Mouse (Mus musculus) lung, postnatal 14 days (tissue): Measurements from ENCODE around the gene Emx2.

Experiments used
- DNase-seq: peaks from one replicate; pipeline ENCODE4 v3.0.0; 2021

The Emx2 gene

DNA sequence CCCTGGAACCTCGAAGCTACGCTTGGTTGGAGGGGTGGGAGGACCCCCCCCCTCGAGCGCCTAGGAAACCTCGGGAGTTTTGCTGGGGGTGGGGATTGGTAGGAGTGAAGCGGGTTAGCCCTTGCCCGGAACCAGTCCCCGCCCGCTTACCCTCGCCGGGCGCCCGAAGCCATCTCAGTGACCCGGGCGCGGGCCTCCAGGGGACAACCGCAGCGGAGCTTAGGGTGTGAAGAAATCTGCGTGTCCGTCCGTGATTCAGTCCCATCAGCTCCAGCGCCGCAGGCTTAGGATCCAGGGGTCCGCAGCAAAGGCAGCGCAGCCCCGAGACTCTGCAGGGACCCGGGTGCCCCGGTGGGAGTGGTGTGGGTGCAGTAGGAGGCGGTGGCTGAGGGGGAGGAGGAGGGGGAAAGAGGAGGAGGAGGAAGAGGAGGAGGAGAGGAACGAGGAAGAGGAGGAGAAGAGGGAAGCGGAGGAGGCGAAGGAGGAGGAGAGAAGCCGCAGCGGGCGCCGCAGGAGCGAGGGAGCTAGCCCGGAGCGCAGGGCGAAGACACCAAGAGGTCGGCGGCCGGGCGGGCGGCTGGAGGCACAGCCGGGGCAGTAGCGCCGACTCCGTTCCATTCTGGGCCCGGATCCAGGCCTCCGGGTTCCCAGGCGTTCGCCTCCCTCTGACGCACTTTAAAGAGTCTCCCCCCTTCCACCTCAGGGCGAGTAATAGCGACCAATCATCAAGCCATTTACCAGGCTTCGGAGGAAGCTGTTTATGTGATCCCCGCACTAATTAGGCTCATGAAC is at the start of gene Emx2:
TSS of gene Emx2 (plus strand) at position 422 of the 792 bp plus-strand sequence.
- no peak for DNase-seq

DNA sequence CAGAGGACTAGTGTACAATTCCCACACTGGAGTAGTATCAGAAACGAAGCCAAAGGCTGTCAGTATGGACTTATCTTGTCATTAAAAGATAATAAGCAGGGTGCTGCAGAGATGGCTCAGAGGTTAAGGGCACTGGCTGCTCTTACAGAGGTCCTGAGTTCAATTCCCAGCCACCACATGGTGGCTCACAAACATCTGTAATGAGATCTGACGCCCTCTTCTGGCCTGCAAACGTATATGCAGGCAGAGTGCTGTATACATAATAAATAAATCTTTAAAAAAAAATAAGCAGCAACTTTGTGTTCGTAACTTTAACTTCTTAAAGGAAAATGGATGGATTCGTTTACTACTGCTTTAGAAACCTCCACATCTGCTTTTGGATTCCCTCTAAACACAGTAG is 44.0 kb upstream of the Emx2 start:
- no peak for DNase-seq

DNA sequence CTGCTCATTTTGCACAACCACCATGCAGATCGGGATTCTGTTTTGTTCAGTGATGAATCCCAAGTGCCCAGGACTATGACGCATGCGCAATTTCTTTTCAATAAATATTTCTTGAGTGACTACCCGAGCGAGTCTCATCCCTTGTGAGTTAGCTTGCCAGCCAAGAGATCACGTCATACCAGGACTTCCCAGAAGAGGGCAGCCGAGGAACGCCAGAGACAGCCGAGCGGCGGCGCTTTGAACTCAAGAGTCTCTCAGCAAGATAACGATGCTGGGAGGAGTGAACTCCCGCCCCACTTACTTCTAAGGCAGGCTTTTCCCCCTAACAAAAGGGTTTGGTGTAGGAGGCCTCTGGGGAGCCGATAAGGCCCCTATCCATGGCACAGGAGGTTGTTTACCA is 40.1 kb upstream of the Emx2 start:
- peak; percentile 90 for DNase-seq

DNA sequence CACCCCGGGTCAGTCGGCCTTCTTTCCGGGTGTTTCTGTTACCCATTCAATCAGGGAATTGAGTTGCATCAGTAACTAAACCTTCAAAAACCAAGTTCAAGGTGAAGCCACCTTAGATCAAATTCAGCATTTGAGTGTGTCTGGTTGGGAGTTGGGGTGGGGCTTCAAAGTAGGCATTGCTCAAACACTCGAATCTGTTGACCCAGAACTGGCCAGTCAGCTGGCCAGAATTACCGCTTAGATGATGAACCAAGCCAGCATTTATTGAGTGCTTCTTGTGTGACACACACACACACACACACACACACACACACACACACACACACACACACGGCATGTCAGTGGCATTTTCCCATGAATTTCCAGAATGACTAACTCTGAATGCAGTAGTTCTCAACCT is 39.5 kb upstream of the Emx2 start:
- peak; percentile 9 for DNase-seq

DNA sequence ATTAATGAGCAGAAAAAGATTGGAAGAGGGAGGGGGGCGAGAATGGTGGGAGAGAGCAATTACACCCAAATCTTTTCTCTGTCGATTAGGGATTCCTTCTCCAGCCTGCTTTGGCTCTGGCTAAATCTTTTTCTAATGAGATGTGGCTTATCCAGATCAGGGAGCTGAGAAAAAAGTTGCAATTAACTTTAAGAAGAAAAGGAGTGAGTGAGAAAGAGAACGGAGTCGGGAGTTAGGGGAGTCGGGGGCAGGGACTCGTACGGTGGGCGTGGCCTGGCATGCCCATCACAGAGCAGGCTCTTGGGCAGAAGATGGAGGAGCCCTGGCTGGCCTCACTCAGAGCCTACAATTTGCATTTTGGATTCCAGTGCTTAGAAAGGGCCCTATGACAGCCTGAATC is 35.8 kb upstream of the Emx2 start:
- DNase-seq = no peak

DNA sequence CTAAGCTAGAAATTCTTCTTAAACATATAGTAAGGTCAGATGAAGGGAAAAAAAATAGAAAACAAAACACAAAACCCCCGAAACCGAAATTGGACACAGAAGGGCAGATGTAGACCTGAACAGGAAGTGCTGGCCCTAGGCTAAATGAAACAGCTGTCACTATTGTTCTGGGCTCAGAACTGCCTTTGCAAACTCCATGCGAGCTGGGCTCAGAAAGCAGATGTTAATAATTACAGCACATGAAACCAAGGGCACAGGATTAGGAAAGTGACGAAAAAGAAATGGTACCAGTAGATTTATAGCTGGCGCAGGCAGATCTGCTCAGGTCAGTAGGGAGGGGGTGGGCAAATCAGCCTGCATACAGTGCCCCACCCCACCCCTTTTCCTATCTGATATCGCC is 34.5 kb upstream of the Emx2 start:
- no peak for DNase-seq

DNA sequence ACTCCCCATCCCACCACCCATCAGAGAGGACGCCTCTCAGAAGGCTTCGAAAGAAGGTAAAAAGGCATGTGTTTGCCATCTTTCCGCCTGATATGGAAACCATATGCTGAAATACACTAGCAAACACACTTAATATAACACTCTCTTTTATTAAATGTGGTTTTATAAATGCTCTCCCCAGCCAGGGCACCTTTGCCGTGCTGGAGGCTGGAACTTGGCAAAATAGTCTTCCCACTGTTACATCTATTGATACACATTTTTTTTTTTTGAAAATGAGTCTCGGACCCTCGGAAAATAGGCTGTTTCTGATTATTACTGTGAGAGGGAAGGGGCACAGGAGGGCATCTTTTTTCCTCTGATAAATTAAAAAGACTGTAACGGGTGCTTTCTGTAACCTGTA is 33.2 kb upstream of the Emx2 start:
- DNase-seq = no peak

DNA sequence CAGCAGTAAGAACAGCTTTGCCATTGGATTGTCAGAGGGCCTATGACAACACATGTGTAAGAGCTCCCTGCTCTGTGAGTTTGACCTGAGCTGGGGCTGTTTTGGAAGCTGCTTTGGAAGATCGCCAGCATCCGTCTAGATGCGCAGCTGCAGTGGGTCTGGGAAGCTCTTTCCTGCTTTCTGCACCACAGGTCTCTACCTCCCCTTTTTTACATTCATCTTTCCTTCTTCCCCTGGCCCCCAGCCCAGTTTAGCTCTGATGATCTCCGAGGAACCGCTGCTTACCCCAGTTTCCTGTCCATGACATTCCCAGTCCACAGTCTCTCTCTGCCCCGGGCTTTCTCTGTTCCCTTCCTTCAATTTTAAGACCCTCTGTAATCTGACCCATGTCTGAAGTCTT is 25.9 kb upstream of the Emx2 start:
- DNase-seq = no peak

DNA sequence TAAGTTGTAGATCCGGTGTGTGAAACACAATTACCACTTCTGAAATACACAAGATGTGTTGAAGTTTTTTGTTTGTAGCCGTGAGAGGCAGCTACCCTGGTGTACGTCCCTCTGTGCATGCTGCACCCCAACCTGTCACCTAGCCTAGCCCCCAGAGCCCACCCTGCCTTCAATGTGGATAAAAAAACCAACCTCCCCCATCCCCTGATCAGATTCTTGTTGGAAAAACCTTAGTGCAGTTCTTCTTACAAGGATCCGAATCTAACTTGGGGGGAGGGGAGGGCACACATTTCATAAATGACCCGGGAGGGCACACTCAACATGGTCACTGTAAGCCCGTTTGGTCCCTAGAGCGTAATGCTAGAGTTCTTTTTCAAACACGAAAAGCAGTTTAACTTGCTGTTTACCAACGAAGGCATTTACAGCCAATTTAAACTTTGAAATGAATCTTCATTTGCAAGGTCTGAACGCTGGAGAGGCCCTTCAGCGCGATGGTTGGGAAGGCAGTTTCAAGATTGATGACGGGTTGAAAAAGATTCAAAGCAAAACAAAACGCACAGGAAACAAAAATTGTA is 7.5 kb upstream of the Emx2 start:
- no peak for DNase-seq

DNA sequence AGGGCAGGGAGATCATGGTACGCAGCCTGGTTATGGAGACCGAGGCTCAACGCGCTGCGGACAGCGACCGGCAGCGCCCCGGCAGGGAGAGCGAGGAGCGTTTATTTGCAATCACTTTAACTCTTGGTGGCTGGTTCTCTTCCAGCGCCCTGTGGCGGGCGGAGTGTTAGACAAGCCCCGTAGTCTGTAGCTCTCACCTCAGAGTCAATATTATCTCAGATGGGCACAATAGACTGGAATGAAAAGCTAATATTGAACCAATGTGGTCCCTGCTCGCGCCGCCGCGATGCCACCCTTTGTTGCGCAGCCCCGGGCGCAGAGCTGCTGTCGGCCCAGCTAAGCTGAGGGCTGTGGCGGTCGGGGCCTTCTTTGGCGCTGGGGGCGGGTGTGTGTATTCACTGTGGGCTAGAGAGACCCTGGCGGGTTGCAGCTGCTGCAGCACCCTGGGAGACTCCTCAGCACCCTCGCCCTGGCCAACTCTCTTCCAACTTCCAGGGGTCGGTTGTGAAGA is 6.7 kb upstream of the Emx2 start:
- no peak for DNase-seq

DNA sequence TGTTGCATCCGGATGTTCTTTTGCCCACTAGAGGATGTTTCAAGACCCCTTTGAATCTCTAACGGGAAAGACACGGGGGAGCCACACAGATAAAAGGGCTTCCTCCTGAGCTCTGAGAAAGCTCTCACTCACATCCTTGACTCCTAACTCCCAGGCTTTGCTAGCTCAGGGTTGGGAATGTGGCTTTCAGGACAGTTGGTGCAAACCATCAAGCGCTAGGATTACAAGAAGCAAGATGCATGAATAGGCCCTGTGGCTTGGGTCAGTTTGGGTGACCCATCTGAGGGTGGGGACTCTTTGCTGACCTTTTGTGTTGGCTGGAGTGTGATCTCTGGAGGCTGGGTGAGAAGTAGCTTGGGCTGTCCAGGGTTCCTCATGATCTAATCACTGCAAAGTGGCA is 5.9 kb upstream of the Emx2 start:
- DNase-seq = no peak

DNA sequence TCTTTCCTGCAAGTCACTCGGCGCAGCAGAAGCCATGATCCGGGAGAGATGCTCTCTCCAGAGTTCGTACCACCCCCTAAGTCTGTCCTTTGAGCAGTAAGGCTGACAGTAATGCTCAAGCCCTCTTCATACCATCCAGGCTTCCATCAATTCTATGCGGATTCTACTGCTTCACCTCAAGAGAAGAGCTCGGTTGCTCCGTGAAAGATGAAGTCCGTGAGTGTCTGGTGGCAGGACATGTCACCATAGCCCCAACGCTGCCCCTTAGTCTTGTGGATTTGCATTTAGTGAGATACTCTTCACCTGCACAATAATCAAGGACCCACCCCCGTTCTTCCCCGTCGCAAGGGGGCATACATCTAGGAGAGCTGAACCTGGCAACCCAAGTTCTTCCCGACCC is 4.6 kb upstream of the Emx2 start:
- no peak for DNase-seq

DNA sequence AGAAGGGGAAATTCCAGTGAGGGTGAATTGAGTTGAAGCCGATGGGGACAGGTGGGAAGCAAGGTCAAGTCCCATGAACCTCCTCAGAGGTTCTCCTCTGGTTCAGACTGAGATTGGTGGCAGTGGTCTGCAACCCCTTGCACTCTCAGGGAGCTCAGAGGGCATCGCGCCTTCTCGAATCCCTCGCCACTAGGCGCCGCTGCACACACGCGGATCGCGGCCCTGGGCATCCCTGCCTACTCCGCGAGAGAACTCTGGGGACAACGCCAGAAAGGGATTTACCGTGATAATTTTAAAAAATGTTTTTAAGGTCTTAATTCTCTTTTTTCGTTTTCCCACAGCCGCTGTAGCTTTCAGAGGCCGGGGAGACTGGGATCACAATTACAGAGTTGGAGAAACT is 4.0 kb upstream of the Emx2 start:
- peak; percentile 84 for DNase-seq

DNA sequence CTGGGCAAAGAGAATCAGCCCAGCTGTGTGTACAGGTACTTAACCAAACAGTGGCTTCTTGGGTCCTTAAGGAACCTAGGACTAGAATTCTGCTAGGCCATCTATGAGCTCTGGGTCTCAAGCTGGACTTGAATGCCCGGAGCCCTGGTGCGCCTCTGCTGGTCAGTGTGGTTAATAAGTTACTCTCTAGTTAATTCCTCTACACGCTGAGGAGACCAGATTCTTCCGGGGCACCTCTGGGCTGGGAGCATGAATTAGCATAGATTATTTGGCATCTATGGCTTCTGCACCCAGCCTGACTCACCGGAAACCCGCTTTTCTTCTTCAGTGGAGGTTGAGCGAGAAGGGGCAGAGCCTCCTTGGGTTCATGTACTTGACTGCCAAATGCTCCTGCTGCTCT is 2.5 kb upstream of the Emx2 start:
- peak; percentile 12 for DNase-seq

DNA sequence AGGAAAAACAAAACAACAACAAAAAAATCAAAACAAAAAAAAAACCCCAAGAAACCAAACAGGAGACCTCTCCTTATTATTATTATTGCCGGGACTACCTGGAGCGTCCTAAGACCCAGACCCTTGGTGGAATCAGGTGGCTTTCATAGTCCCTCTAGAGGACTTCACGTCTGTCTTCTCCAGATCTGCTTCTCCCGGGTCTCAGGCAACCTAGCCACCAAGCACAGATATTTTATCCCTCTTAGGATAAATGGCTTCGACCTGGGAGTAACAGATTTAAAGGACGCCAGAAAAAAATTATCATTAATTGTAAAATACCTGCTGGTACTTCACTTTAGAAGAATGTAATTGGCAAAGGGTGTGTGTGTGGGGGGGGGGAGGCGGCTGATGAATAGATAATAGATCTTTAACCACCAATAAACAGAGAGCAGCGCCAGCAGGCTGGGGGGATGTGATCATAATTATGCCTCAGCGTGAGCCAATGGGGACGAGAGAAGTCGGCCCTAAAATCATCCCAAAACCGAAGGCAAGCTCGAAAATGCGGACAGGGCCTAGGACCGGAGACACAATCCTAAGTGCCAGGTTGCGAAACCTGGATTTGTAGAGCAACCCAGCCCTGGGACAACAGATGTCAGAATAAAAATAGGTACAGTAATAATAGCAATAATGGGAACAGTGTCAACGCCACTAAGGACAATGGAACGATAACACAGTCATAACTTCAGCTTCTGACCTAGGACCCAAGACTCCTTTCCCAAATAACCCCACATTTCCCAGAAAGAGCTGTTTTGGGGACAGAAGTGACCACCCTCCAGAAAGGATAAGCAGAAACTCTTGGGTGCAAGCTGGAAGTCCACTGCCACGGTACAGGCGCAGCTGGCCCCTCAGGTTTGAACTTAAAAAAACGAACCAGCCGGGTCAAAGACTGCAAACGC is 894 bp upstream of the Emx2 start:
- DNase-seq = no peak

DNA sequence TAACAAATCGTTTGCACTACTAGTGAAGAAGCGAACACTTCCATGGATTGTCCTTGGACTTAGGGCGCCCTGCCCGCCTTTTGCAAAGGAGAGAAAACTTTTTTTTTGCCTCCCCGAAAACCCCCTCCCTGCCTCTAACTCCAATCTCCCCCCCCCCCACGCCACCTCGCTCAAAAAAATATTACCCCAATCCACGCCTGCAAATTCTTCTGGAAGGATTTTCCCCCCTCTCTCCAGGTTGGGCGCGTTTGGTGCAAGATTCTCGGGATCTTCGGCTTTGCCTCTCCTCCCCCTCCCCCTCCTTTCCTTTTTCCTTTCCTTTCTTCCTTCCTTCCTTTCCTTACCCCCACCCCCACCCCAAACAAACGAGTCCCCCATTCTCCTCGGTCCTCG is 567 bp downstream of the Emx2 start:
- no peak for DNase-seq

DNA sequence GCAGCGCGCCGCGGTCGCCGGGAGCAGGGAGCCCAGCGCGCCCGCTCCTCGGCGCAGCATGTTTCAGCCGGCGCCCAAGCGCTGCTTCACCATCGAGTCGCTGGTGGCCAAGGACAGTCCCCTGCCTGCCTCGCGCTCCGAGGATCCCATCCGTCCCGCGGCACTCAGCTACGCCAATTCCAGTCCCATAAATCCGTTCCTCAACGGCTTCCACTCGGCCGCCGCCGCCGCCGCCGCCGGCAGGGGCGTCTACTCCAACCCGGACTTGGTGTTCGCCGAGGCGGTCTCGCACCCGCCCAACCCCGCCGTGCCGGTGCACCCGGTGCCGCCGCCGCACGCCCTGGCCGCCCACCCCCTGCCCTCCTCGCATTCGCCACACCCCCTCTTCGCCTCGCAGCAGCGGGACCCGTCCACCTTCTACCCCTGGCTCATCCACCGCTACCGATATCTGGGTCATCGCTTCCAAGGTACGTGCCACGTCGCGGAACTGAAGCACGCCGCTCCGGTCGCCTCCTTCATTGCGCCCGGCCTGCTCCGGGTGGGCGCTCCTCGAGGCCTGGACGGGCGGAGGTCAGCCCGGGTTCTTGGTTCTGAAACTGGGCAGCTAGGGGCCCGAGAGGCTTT is 1.1 kb downstream of the Emx2 start:
- DNase-seq = no peak

DNA sequence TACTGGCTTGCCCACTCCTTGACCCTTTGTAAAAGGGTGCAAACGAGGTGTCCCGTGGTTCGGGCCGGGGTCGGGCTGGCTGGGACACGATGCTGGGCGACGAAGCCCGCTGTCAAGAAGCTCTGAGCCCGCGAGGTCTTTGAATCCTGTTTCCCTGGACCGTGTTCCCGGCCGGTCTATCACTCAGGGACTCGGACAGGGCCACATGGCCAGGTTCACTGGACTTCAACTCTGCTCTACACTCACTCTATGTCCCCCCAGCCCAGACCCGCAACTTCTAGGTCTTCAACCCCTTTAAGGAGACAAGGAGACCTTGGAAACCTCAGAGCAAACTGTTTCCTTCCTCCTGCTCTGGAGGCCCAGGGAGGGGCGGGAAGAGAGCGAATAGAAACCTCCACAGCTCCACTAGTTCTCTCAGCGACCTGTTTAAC is 1.7 kb downstream of the Emx2 start:
- no peak for DNase-seq

DNA sequence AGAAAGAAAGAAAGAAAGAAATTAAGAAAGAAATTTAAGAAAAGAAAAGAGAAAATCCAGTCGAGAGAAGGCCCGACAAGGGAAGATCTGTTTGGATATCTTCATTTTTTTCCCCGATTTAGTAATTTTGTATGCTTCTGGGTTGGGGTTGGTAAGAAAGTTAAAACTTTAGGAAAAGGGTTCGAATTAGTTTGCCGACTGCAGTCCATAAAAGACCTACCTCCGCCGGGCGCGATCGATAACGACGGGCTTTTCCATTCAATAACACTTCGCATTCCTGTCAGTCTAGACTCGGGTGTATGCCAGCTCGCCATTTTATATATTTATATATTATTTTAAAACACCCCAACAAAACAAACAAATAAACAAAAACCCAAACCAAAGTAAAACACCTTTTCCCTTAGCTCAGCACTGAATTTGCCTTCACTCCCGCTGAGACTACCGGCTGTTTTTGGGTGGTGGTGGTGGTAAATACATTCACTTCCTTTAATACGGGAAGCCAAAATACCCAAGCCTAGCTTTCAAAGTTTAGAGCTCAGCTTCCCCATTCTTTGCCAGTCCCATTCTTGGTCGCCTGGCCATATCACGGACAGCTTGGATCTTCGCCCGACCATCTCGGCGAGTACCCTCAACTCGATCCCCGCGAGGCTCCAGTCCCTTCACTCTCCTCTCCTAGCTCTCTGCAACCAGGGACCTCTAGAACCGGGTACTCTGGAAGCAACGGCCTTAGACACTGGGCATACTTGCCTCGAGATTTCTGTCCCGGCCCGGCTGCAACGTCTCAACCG is 2.4 kb downstream of the Emx2 start:
- DNase-seq = no peak

DNA sequence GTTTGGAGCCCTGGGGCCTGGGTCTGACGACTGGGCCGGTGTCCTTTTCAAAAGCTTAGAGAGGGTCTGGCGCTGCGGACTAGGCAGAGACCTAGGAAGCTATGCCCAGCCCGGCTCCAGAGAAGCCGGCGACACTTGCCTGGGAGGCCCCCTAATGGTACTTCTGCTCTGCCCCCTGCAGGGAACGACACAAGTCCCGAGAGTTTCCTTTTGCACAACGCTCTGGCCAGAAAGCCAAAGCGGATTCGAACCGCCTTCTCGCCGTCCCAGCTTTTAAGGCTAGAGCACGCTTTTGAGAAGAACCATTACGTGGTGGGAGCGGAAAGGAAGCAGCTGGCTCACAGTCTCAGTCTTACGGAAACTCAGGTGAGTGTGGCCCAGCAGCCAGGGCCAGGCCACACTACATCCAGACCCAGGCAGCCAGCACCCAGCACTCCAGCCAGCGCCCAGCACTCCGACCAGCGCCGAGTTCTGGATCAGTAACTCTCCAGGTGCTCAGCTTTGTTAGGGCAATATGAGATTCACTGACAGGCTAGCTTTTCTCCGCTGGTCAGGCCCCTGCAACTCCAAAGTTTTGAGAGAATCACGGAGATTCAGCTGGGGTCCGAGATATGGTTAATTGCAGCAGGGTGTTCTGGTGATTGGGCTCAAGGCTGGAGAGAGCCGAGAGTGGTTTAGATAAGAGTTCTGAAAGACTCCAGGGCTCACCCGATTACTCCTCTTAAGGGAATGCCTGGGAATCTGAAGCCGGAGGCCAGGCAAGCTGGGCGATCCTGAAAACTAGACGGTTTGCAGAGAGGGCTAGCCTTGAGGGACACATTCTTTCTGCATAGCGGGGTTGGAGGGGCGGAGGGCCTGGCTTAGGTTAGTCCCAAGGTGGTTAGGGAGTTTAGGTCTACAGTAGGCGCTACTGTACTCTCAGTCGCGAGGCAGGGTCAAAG is 3.6 kb downstream of the Emx2 start:
- no peak for DNase-seq
